Mouse (Mus musculus) brain, embryonic 14.5 days (tissue): Measurements from ENCODE around the gene Nid1.
"Not testable (repeated sequence)": the region's sequence is repeated elsewhere in the genome, so short reads cannot be mapped to it uniquely, and the experiment has no call there.

Experiments used
- CTCF ChIP-seq: fragments of 200-500 bp; IDR thresholded peaks from 2 replicates; pipeline ENCODE4 v1.5.1; 2012; ENCODE audit warnings: inconsistent platforms, mild to moderate bottlenecking, moderate library complexity, borderline replicate concordance; ENCODE audit not compliant: insufficient read depth, insufficient read length; ENCODE audit errors: extremely low read depth
- POLR2A ChIP-seq: fragments of 200-500 bp; IDR thresholded peaks from 2 replicates; pipeline ENCODE4 v1.6.1; 2012; ENCODE audit warnings: mild to moderate bottlenecking, inconsistent platforms, borderline replicate concordance; ENCODE audit not compliant: poor library complexity, insufficient read depth, insufficient read length, severe bottlenecking; ENCODE audit errors: extremely low read depth

DNA sequence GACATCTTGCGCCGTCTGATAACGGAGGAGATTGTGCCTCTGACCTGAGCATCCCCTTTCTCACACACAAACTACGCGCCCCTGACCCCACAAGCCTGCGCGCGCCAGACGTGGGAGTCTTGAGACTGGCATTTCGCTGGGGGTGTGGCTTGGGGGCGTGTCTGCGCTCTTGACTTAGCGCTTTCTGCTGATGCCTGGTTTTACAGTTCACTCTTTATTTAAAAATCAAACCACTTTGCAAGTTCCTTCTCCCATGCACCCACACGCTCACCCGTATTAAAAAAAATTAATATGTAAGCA lies 43.3 kb upstream of the Nid1 start:
- TF ChIP-seq CTCF, POLR2A: not testable (repeated sequence)
